Mouse (Mus musculus) ES-E14 (cell line): ENCODE data around the gene Bcl2l1.

ENCODE experiments used
- CHD2 ChIP-seq: IDR thresholded peaks from 2 replicates; pipeline ENCODE4 v1.6.1; 2014; ENCODE audit warnings: mild to moderate bottlenecking, low read depth, low read length, inconsistent platforms
- MAFK ChIP-seq: IDR thresholded peaks from 2 replicates; pipeline ENCODE4 v1.6.1; 2014; ENCODE audit warnings: mild to moderate bottlenecking, low read depth, low read length, inconsistent platforms; ENCODE audit not compliant: insufficient read depth
- ZC3H11A ChIP-seq: IDR thresholded peaks from 2 replicates; pipeline ENCODE4 v1.6.1; 2012; ENCODE audit warnings: low read depth, mild to moderate bottlenecking, inconsistent platforms, low read length, borderline replicate concordance

GRCm38 (mm10) chr2:152784640-152785039, 46.9 kb downstream of the Bcl2l1 start:
- TF ChIP-seq MAFK (no peak), ZC3H11A (no peak), CHD2 (no peak)
